Mouse (Mus musculus) kidney, postnatal 0 days (tissue): ENCODE measurements around the gene Scamp2. TPM values are rescaled to one million over a fixed set of nuclear protein-coding genes. Genes with fewer than 3 reads are reported as not detected.
A peak's percentile ranks its signal among the peaks of the same experiment; 100 is the strongest.

Experiments
- ATAC-seq: fragments of 200-750 bp; cut with Nextera tagmentation; replicated peaks from 2 replicates; pipeline ENCODE4 v1.8.0; 2017; ENCODE audit warnings: low read depth, moderate number of reproducible peaks, moderate TSS enrichment, moderate library complexity; ENCODE audit not compliant: low FRiP score
- DNase-seq: peaks from one replicate; pipeline ENCODE4 v3.0.0-alpha.2; 2016; ENCODE audit warnings: low spot score
- H3K27ac ChIP-seq: fragments of 300-500 bp; sonication (generic); 2 replicates; pipeline ENCODE4 v1.5.1; 2014; ENCODE audit warnings: mild to moderate bottlenecking
- H3K27me3 ChIP-seq: fragments of 300-500 bp; sonication (generic); 2 replicates; pipeline ENCODE4 v1.6.1; 2014; ENCODE audit warnings: low read length, mixed read lengths; ENCODE audit not compliant: insufficient read depth
- H3K36me3 ChIP-seq: fragments of 300-500 bp; sonication (generic); 2 replicates; pipeline ENCODE4 v1.6.1; 2014; ENCODE audit warnings: low read length, mixed read lengths; ENCODE audit not compliant: insufficient read depth
- H3K4me1 ChIP-seq: fragments of 300-500 bp; sonication (generic); replicated peaks from 2 replicates; pipeline ENCODE4 v1.6.1; 2014; ENCODE audit warnings: antibody characterized with exemption, low read length, mixed read lengths; ENCODE audit not compliant: insufficient read depth
- H3K4me2 ChIP-seq: fragments of 300-500 bp; sonication (generic); 2 replicates; pipeline ENCODE4 v1.6.1; 2014; ENCODE audit warnings: mild to moderate bottlenecking, low read length, moderate library complexity, mixed read lengths
- H3K4me3 ChIP-seq: fragments of 300-500 bp; sonication (generic); replicated peaks from 2 replicates; pipeline ENCODE4 v1.5.1; 2014; ENCODE audit warnings: low read depth, low read length
- H3K9ac ChIP-seq: fragments of 300-500 bp; sonication (generic); 2 replicates; pipeline ENCODE4 v1.6.1; 2014; ENCODE audit warnings: low read depth, low read length
- H3K9me3 ChIP-seq: fragments of 300-500 bp; sonication (generic); replicated peaks from 2 replicates; pipeline ENCODE4 v1.6.1; 2016; ENCODE audit warnings: low read length, inconsistent platforms, mixed read lengths
- CTCF ChIP-seq: IDR thresholded peaks from 2 replicates; pipeline ENCODE4 v1.5.1; 2016; ENCODE audit warnings: antibody characterized with exemption, low read depth, mild to moderate bottlenecking, moderate library complexity
- WGBS: fragments of 180-500 bp; shearing (Covaris S2); extraction: QIAGEN DNeasy Blood & Tissue Kit; methylation state at CpG from one replicate; pipeline ENCODE4 v1.1.7; 2014; 5-methylcytosine and 5-hydroxymethylcytosine counted together
- polyA plus RNA-seq: library from polyadenylated mRNA; unstranded; fragments of >200 nt; fragmentation: Nextera tagmentation; extraction: Ambion mirVana; gene quantifications from 2 replicates; pipeline ENCODE4 v1.2.1, GENCODE M21; 2015

The Scamp2 gene
- polyA plus RNA-seq, 1 experiment from 2014 or later = 100 TPM

DNA sequence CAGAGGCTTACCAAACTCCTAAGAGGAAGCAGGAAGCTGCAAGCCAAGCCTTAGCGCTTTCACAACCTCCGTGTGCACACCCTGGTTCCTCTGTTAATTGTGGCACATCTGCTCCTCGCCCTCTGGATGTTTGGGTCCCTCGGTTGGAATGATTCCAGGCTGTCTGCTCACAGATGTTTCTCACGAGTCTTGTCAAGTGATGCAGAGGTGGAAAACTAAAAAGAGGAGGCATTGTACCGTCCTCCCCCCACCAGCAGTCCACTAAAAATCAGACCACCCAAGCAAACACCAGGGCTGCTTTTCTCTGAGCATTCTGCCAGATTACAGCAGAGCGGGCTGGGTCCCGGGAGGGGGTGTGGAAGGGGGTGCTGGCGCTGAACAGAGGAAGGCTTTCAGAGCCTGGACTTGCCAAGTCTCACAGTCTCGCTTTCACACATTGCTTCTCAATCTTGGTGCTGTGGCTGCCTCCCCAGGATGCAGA is 5.0 kb downstream of the Scamp2 start:
- Histone ChIP-seq H3K9ac (no peak overlapping the region), H3K36me3 (0 out of 2 replicates have a peak, but pooled peaks cover 13% of the 10 kb centered on the region), H3K27ac (peak overlapping the region; percentile 70), H3K4me1 (peaks cover 34% of the 10 kb centered on the region), H3K27me3 (no peaks in the 10 kb centered on the region), H3K4me2 (no peak overlapping the region), H3K4me3 (no peak overlapping the region), H3K9me3 (no peaks in the 10 kb centered on the region)
- DNase-seq (peak; percentile 28), ATAC-seq (no peak)
- TF ChIP-seq CTCF = no peak
- 26% methylated on average over 10 of the region's 10 CpGs for WGBS

DNA sequence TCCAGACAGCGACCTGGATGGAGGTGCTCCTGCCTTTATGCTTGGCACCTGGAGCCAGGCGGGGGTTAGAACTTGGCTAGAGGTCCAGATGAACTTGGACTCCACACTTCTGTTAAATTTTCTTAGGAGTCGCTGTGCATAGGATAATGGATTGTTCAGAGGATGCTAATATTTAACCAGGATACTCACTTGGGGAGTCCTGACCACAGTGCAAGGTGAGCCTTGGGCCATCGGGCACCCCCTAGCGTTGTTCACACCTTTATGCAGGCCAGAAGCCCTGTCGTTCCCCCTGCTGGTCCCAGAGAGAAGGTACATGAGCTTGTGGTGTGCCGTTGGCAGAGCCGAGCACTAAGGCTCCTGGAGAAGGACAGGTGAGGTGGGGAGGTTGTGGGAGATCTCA is 6.1 kb downstream of the Scamp2 start:
- TF ChIP-seq CTCF = peak; percentile 77
- 45% methylated on average over 8 of the region's 8 CpGs for WGBS
- Histone ChIP-seq H3K27me3 (no peaks in the 10 kb centered on the region), H3K27ac (0 out of 2 replicates have a peak overlapping the region, but pooled peaks have one; percentile 70), H3K9me3 (no peaks in the 10 kb centered on the region), H3K4me2 (no peak overlapping the region), H3K4me1 (peaks cover 31% of the 10 kb centered on the region), H3K9ac (no peak overlapping the region), H3K4me3 (no peak overlapping the region), H3K36me3 (peaks cover 18% of the 10 kb centered on the region; the same call in 1 of the 2 replicates)
- DNase-seq (peak; percentile 45), ATAC-seq (peak; percentile 77)

DNA sequence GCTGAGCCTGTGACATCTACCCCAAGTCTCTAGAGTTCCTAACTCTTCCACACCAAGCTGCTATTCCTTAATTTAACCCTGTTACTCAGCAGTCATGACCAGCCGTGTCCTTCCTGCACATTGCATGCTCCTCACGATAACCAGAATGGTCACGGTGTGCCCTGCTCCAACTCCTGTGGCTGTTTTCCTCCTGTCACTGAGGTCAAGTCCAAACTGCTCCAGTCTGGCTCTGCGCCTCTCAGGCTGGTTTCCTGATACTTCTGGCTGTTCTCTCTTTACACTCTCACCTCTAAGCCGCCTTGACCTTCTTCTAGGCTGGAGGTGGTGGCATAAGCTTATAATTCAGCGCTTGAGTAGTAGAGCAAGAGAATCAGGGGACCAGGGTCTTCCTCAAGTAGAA is 7.8 kb downstream of the Scamp2 start:
- H3K4me3 ChIP-seq = no peak overlapping the region
- H3K9me3 ChIP-seq = no peaks in the 10 kb centered on the region
- WGBS = 86% methylated on average over 6 of the region's 6 CpGs
- DNase-seq = no peak
- no peak for TF ChIP-seq CTCF
- peaks cover 15% of the 10 kb centered on the region for H3K4me1 ChIP-seq
- no peaks in the 10 kb centered on the region for H3K27me3 ChIP-seq
- peaks cover 22% of the 10 kb centered on the region; the same call in 1 of the 2 replicates for H3K36me3 ChIP-seq
- H3K4me2 ChIP-seq = no peak overlapping the region
- ATAC-seq = no peak
- no peak overlapping the region for H3K27ac ChIP-seq
- H3K9ac ChIP-seq = no peak overlapping the region

DNA sequence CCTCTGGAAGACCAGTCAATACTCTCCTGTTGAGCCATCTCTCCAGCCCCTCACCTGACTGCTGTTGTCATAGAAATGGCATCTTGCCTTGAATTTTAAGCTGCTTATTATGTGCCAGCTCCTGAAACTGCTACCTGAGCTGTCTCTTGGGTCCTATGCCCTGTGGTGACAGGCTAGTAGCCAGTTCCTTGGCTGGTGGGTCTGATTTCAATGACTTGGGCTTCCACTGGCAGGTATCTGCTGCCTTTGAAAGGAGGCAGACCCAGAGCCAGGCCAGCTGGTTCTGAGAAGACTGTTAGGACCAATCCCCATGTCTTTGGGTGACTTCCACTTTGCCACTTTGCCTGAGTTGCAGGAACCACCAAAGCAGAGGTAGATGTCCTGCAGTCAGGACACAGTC is 13.7 kb downstream of the Scamp2 start:
- TF ChIP-seq CTCF = no peak
- H3K27ac ChIP-seq = no peak overlapping the region
- H3K4me2 ChIP-seq = no peak overlapping the region
- no peaks in the 10 kb centered on the region for H3K9me3 ChIP-seq
- no peak overlapping the region for H3K4me3 ChIP-seq
- no peak for ATAC-seq
- H3K27me3 ChIP-seq = no peaks in the 10 kb centered on the region
- DNase-seq = no peak
- peaks cover 32% of the 10 kb centered on the region for H3K36me3 ChIP-seq
- H3K4me1 ChIP-seq = no peaks in the 10 kb centered on the region
- H3K9ac ChIP-seq = no peak overlapping the region

- Histone ChIP-seq H3K4me1 (no peaks in the 10 kb centered on the region), H3K4me2 (no peak overlapping the region), H3K9ac (no peak overlapping the region), H3K4me3 (no peak overlapping the region), H3K9me3 (no peaks in the 10 kb centered on the region), H3K36me3 (peaks cover 39% of the 10 kb centered on the region), H3K27me3 (no peaks in the 10 kb centered on the region), H3K27ac (no peak overlapping the region)
- TF ChIP-seq CTCF = no peak
- no peak for ATAC-seq
- DNase-seq = no peak
- 72% methylated on average over 3 of the region's 3 CpGs for WGBS
Observed at GRCm38 (mm10) chr9:57575577-57575976, 14.8 kb downstream of the Scamp2 start.

- WGBS = 82% methylated on average over 6 of the region's 6 CpGs
- Histone ChIP-seq H3K4me1 (no peaks in the 10 kb centered on the region), H3K36me3 (peaks cover 51% of the 10 kb centered on the region), H3K4me3 (no peak overlapping the region), H3K27ac (no peak overlapping the region), H3K4me2 (no peak overlapping the region), H3K9ac (no peak overlapping the region), H3K9me3 (no peaks in the 10 kb centered on the region), H3K27me3 (no peaks in the 10 kb centered on the region)
- DNase-seq (no peak), ATAC-seq (no peak)
- TF ChIP-seq CTCF = no peak
Observed at GRCm38 (mm10) chr9:57577144-57577849, 16.6 kb downstream of the Scamp2 start.

DNA sequence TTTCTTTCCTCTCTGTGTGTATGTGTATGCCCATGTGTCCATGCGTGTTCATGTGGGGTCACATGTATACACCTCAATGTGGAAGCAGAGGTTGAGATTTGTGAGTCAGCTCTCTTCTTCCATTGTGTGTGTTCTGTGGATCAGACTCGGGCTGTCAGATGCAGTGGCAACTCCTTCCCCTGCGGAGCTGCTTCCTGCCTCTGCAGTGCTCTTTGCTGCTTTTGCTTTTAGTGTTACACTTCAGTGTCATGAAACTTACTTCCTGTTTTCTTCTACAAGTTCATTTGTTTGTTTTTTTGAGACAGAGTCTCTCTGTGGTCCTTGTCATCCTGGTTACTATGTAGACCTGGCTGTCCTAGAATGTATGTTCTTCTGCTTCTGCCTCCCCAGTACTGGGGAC is 24.2 kb downstream of the Scamp2 start:
- H3K27ac ChIP-seq = no peak overlapping the region
- H3K4me2 ChIP-seq = no peak overlapping the region
- H3K9me3 ChIP-seq = no peaks in the 10 kb centered on the region
- WGBS = 85% methylated on average over 3 of the region's 3 CpGs
- ATAC-seq = no peak
- peaks cover 5% of the 10 kb centered on the region; the same call in 1 of the 2 replicates for H3K4me1 ChIP-seq
- peaks cover 53% of the 10 kb centered on the region; the same call in 1 of the 2 replicates for H3K36me3 ChIP-seq
- TF ChIP-seq CTCF = no peak
- H3K9ac ChIP-seq = no peak overlapping the region
- H3K27me3 ChIP-seq = no peaks in the 10 kb centered on the region
- DNase-seq = no peak
- no peak overlapping the region for H3K4me3 ChIP-seq
